Mouse (Mus musculus) liver, adult 10 weeks (tissue): ENCODE measurements around the gene Lrrc8a. TPM values are rescaled to one million over a fixed set of nuclear protein-coding genes. Genes with fewer than 3 reads are reported as not detected.

Experiments used
- polyA plus RNA-seq: library from polyadenylated mRNA; stranded (reverse); fragments of 350-450 nt; fragmentation: Illumina TruSeq; extraction: RNeasy Lipid Tissue Mini Kit (QIAGEN cat#74804); gene quantifications from one replicate; pipeline ENCODE4 v1.2.3, GENCODE M21; 2014; ENCODE audit warnings: low read depth, low replicate concordance

Lrrc8a gene
- polyA plus RNA-seq, result 3.3 TPM

GRCm38 (mm10) chr2:30237199-30237880 lies at the start of gene Lrrc8a:
Lrrc8a (plus strand) TSS chr2:30237715.

GRCm38 (mm10) chr2:30205629-30206357 lies 31.7 kb upstream of the Lrrc8a start, which contains the start of gene Kyat1:
Kyat1 (minus strand) TSS chr2:30205847.

GRCm38 (mm10) chr2:30240267-30240666 lies 2.8 kb downstream of the Lrrc8a start, which contains the start of gene Gm28035:
Gm28035 (plus strand) TSS chr2:30240567.

GRCm38 (mm10) chr2:30265767-30266253 lies 28.3 kb downstream of the Lrrc8a start, which contains the start of gene Phyhd1:
Phyhd1 (plus strand) TSS chr2:30266203.

DNA sequence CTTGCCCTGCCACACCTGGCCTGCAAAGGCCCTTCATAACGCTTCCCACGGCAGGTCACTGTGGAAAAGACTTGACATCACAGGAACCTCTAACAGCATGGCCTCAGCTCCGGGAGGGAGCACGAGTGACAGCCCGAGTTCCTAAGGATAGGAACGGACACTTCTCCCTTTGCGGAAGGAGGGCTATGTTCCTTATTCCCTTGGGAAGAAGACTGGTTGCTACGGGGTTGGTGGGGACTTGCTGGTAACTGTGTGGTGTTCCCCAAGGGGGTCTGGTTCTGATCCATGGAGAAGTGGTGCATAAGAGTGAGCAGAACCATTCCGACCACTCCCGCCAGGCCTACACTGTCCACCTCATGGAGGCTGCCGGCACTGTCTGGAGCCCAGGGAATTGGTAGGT lies 43.2 kb downstream of the Lrrc8a start, which contains the start of gene Gm28038:
Gene Gm28038 (plus strand): TSS at position 301 of the 400 bp plus-strand sequence.

DNA sequence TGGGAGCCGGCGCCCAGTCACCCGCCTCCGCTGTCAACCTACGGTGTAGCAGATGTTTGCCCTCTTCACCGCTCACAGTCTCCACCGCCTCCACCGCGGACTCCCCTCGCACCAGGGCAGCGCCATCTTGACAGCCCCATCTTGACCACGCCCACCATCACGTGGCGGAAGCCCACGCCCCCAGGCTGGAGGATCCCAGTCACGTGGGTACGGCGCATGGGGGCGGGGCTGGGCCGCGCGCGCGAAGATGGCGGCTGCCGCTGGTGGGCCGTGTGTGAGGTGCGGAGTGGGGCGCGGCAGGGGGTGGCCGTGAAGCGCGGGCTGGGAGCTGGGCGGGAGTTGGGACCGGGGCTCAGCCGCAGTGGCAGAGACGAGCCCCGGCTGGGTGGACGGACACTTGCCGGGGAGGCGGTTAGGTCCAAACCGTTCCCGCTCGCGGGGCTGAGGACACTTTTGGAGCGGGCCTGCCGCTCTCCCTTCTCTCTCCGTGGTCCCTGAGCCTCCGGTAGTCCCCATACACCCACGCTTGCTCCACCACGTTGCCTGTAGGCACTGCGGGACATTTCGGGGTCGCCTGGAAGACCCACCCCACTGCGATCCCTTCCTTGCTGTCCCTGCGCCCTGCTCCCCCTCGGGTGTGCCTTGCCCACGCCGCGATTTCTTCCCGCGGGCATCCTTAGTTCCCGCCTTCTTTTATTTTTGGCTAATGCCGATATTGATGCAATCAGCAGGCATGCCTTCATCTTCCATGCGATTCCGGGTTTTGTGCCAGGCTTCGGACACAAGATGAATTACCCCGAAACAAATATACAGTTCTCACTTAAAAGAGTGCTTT lies 48.9 kb downstream of the Lrrc8a start, which contains the start of the genes Dolk and Nup188:
Gene Dolk (minus strand): TSS at position 143 of the 835 bp plus-strand sequence.
Gene Nup188 (plus strand): TSS at position 206 of the 835 bp plus-strand sequence.

Other genes starting within 250 kb of the Lrrc8a start
- 0.34 TPM for gene Wdr34, start 188.8 kb upstream of the Lrrc8a start, polyA plus RNA-seq
- gene Set, start 180.3 kb upstream of the Lrrc8a start, polyA plus RNA-seq, result 144 TPM
- gene Pkn3, start 160.0 kb upstream of the Lrrc8a start, polyA plus RNA-seq, result not detected
- 2.7 TPM for gene Zdhhc12, start 144.1 kb upstream of the Lrrc8a start, polyA plus RNA-seq
- 2.0 TPM for gene Zer1, start 113.1 kb upstream of the Lrrc8a start, polyA plus RNA-seq
- 6.5 TPM for gene Tbc1d13, start 104.0 kb upstream of the Lrrc8a start, polyA plus RNA-seq
- gene Endog, start 66.2 kb upstream of the Lrrc8a start, polyA plus RNA-seq, result 0.64 TPM
- gene Spout1, start 59.3 kb upstream of the Lrrc8a start, polyA plus RNA-seq, result 0.53 TPM
- gene Kyat1, start 31.9 kb upstream of the Lrrc8a start, polyA plus RNA-seq, result 13.5 TPM
- 0.26 TPM for gene Gm28035, start 2.9 kb downstream of the Lrrc8a start, polyA plus RNA-seq
- 72.7 TPM for gene Phyhd1, start 28.5 kb downstream of the Lrrc8a start, polyA plus RNA-seq
- not detected for gene Gm28038, start 43.3 kb downstream of the Lrrc8a start, polyA plus RNA-seq
- gene Dolk, start 48.6 kb downstream of the Lrrc8a start, polyA plus RNA-seq, result 5.8 TPM
- gene Nup188, start 48.7 kb downstream of the Lrrc8a start, polyA plus RNA-seq, result 1.1 TPM
- gene Sh3glb2, start 121.6 kb downstream of the Lrrc8a start, polyA plus RNA-seq, result 1.8 TPM
- gene Miga2, start 126.5 kb downstream of the Lrrc8a start, polyA plus RNA-seq, result 2.6 TPM
- gene Dolpp1, start 154.5 kb downstream of the Lrrc8a start, polyA plus RNA-seq, result 1.2 TPM
- gene Crat, start 178.1 kb downstream of the Lrrc8a start, polyA plus RNA-seq, result 7.4 TPM
- gene Ptpa, start 178.3 kb downstream of the Lrrc8a start, polyA plus RNA-seq, result 3.8 TPM
- gene Ier5l, start 236.5 kb downstream of the Lrrc8a start, polyA plus RNA-seq, result not detected